Mouse (Mus musculus) cortical plate, adult 2 months (tissue): ENCODE measurements around the gene H2-Ke6.

Experiments
- CTCF ChIP-seq: fragments of 200-500 bp; IDR thresholded peaks from 2 replicates; pipeline ENCODE4 v1.5.1; 2011; ENCODE audit warnings: mild to moderate bottlenecking, control low read depth, low read length; ENCODE audit not compliant: insufficient read depth; ENCODE audit errors: extremely low read depth
- POLR2A ChIP-seq: fragments of 200-500 bp; IDR thresholded peaks from 2 replicates; pipeline ENCODE4 v1.6.1; 2011; ENCODE audit warnings: mild to moderate bottlenecking, low read length, control low read depth; ENCODE audit not compliant: insufficient read depth; ENCODE audit errors: extremely low read depth

DNA sequence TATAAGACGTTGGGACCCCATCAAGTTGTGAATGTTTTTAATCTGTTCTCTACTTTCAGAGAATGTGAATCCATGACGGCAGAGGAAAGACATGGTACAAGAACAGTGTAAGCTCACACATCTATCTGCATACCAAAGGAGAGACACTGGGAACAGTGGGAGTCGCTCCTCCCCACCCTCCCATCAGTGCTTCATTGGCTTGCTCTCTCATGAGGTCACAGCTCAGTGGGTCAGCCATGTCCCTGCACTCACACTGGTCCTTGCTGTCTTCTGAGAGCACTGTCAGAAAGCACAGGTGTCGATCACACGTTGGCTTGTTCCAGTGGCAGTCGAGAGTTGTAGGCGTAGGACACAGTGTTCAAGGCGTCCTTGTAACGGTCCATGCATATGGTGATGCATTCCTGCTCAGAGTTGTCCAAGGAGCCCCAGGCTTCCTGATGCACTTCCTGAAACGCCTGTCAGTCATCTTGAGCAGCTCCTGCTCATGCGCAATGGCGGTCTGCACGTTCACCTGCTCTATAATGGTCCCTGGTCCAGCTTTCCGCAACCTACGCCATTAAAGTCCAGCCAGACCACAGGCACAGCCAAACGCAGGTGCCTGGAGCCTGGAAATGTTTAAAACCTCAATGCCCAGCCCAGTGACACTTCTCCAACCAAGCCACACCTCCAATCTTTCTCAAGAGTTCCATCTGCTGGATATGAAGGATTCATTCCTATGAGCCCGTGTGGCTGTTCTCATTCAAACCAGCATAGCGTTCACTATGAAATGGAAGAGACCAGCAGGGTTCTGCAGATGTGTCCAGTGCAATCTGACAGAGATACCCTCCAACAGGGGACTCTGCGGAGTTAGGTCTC lies 47.5 kb downstream of the H2-Ke6 start:
- TF ChIP-seq POLR2A = no peak
- no peak for TF ChIP-seq CTCF
